Mouse (Mus musculus) 3134 (cell line): ENCODE data around the gene Ccdc77.

ENCODE experiments used
- DNase-seq: peaks from one replicate; pipeline ENCODE4 v3.0.0-alpha.2; 2011; ENCODE audit warnings: low spot score; ENCODE audit not compliant: insufficient read length; ENCODE audit errors: extremely low read depth

The Ccdc77 gene

DNA sequence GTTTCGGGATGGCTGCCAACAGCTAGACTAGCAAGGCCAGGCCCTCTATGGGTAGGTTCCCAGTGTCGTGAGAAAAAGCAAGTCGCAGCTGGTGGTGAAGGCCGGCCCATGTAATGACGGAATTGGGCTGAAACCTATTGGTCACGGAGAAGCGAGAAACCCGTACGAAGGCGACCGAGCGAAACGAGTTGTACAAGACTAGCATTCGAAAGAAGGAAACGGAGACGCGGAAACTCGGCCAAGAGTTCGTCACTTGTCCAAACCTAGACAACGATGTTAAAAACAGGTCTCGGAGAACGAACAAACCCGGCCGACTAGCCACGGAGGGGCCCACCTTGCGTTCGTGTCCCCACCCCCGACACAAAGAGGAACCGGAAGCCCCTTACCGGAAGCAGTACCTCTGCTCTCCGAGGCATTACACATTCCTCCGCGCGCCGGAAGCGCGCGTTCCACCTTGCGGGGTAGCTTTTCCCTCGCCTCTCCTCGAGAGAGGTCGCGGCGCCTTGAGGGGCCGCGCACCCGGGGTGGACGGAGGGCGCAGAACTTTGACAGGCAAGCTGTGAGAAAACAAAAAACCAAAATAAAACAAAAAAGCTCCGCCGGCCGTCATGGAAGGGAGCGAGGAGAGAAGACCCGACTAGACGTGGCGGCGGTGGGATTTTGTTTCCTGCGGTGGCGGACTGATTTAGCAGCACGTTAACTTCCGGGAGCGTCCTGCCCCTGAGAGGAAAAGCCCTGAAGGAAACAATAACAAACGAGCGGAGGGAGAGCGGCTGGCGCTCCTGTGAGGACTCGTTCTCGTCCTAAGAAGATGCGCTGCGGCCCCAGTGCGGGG, at the start of gene Ccdc77, which contains the start of gene Kdm5a:
TSS of gene Ccdc77 (minus strand) at position 687 of the 835 bp plus-strand sequence.
TSS of gene Kdm5a (plus strand) at position 437 of the 835 bp plus-strand sequence.
- DNase-seq, result peak; percentile 97

DNA sequence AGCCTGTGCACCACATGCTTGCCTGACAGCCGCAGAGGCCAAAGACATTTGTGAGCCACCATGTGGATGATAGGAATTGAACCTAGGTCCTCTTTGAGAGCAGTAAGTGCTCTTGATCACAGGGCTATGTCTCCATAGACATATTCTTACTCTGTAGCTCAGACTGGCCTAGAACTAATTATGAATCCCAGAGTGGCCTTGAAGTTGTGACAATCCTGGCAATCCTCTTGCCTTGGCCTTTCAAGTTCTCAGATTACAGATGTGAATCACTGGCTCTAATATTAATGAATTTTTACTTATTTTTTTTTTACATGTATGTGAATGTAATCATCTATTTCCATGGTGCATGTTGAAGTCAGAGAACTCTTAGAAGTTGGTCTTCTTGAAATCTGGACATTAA, 39.8 kb upstream of the Ccdc77 start:
- DNase-seq, result no peak

DNA sequence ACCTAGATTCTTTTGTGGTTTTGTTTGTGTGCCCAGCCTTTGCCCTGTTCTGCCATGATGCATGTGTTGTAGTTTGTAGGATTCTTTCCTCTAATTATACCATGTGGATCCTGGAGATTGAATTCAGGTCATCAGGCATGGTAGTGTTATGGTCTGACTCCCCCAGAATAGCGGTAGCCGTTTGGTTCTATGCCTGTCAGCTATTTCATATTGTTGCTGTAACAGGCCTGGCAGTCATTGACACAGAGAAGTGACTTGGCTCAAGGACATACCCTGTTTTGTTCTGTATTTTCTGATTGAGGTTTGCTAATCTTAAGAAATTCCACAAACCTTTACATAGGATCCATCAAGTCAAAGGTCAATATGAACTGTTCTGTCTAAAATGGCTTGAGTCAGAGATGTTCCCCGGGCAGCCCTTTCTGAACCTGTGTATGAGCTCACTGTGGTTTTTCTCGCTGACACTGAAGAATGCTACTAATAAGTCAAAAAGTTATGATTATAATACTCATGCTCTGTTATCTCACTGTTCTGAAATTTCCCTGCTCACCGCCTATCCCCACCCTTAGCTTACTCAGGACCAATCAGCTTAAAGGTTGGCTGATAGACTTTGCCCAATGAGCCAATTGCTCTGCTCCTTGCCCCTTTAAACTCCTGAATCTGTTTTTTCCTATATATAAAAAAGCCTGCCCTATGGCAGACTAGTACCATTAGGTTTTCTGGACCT, 31.6 kb upstream of the Ccdc77 start:
- no peak for DNase-seq

DNA sequence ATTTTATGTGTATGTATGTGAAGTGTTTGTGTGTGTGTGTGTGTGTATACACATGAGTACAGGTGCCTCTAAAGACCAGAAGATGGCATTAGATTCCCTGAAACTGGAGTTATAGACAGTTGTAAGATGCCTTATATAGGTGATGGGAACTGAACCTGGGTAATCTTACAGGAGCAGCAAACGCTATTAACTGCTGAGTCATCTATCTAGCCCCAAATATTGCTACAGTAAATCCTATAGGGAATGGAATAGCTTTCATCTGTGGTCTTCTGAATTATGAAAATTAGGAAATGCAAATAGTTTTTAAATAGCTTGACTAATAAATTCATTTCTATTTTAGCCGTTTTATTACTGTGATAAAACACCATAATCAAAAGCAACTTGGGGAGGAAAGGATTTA, 28.6 kb upstream of the Ccdc77 start:
- DNase-seq, result no peak

DNA sequence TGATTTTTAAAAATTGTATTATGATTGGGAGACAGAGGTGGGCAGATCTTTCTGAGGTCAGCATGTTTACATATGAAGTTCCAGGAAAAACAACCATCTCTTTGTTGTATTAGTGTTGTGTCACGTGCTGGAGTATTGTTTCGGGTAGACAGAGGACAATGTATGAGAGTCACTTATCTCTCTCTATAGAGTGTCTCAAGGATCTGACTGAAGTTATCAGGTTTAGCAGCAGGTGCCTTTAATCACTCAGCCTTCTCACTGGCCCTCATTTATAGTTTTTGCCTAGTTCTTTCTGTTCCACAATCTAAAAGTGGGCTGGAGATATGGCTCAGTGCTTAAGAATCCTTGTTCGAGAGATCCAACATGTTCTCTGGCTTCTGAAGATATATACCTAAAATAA, 25.9 kb upstream of the Ccdc77 start:
- DNase-seq, result no peak

DNA sequence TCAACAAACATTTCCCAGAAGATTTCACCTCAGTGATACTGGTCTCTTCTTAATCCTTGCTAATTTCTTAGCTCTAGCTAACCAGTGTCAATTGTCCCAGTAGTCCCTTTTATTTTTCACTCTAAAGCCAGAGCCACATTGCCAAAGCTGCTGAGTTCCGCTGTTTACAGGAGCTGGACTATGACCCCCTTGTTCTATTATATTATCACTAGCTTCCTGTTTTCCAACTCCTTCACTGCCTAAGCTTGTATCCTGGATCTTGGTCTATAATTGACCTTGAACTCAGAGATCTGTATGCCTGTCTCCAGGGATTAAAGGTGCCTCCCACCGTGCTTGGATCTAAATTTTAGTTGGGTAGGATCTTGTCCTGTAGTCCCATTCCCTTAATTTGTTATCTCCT, 12.6 kb upstream of the Ccdc77 start:
- DNase-seq, result no peak

DNA sequence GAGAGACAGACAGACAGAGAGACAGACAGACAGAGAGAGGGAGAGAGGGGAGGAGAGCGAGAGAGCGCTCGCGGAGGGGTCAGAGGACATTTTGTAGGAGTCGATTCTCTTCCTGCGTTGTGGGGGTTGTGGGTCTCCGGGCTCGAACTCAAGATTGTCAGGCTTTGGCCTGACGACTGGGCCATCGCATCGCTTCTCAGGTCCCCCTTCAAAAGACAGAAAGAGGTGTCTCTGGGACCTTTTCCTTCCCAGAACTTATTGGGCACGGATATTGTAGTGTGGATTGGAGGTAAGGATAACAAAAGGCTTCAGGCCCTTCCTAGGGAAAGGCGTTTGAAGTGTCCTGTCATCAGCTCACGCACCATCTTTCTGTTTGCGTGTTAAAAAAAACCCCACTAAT, 877 bp upstream of the Ccdc77 start:
- no peak for DNase-seq

DNA sequence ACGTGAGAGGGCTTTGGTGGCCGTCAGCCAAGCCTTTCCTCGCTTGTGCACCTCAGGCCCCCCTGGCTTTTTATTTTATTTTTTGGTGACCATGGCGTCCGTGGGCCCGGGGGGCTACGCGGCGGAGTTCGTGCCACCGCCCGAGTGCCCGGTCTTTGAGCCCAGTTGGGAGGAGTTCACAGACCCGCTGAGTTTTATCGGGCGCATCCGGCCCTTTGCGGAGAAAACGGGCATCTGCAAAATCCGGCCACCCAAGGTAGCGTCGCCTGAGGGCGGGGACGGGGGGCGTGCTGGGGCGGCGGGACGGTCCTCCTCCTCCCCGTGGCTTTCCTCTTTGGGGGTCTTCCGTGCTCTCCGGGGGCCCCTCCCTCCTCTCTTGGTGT, 340 bp upstream of the Ccdc77 start:
- DNase-seq, result no peak

DNA sequence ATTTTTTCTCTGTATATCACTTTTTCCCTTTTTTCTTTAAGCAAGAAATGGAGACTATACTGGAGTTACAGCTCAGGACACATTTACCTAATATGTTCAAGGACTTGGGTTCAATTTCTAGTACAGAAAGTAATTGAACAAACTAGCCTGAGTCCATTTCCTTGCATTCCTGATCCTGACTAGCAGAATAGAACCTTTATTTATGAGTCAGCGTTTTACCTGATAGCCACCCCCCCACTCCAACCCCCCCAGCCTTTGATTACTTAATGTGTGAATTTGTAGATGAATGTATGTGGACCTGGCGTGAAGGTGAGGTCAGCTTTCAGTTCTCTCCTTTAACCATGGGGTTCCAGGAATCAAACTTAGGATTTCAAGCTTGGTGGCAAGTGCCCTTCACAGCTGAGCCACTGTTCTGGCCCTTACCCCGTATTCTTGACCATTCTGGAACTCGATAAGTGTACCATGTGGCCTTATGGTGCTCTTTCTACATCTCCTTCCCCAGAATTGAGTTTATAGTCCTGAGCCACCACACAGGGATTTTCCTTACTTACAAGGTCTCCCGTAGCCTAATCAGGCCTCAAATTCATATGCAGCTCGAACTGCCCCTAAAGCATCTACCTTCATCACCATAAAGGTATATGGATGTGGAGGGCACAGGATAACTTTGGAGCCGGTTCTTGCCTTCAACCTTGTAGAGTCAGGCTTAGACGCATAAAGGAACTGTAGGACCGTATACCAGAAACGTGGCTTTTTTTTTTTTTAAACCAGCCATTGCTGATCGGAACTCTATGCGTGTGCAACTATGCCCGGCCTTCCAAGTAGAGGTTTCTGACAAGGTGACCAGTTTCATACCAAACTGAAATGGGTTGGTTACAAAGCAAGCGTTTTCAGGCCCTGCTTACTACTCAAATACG, 1.1 kb downstream of the Ccdc77 start:
- DNase-seq, result no peak

DNA sequence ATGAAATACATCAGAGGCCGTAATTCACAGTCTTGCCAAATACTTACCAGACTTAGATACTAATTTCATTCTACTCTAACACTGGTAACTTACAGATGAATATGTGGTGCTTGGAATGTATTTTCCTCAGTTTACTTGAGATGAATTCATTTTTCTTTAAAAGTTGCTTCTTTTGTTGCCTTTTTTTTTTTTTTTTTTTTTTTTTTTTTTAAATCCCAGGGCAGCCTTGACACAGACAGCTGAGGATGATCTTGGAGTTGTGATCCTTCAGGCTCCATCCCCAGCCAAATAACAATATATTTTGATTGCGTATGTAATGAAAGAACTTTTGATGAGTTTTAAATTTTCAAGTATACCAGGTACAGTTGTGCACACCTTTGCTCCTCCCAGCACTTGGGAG, 2.0 kb downstream of the Ccdc77 start:
- DNase-seq, result no peak

DNA sequence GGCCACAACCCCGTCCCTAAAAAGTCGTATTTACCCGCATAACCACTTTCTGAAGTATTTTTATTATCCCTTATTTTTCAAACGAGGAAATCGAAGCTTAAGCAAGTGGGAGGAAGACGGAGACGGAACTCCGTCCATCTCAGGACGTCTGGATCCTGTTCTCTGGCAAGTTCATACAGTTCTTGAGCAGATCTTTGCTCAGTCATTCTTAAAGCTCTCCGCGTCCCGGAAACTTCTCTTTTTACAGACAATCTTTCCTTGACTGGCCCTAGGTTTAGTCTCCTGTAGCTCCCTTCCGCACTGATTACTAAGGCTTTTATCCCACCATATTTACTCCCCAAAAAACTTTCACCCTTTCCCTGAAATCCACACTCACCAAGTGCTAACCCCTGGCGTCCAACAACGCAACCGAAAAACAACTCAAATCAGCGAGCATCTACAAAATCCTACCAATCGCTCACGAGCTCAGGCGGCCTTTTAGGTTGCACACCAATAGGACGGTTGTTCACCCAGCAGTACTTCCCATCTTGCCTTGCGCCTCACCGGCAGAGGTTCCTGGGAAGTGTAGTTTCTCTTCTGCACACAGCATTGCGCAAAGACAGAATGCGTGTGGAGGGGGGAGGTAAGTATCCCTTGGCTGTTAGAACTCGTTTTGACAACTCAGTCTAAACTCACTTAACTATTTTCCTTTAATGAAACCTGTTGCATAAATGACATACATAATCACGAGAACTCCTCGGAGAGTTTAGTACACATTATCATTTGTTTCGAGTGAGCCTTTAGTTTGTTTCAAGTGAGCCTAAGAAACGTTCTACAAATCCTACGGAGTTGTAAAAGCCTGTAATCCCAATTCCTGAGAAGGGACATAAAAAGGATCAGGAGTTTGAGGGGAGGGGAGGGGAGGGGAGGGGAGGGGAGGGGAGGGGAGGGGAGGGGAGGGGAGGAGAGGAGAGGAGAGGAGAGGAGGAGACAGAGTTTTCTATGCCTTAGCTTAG, 6.9 kb downstream of the Ccdc77 start:
- DNase-seq, result peak; percentile 77

DNA sequence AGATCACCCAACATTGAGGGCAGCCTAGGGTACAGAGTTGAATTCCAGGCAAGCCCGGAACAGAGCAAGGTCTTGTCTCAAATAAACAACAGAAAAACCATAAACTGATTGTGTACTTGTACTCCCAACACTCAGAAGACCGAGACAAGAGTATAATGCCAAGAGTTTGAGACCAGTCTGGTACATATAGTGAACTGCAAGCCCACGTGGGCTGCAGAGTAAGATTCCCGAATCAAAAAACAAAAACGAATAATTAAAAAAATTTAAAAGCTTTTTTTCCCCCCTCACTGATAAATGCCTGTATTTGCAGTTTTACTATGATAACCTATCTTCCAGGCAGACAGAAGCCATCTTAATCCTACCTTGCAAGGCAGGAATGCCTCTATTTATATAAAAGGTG, 7.7 kb downstream of the Ccdc77 start:
- DNase-seq, result no peak

DNA sequence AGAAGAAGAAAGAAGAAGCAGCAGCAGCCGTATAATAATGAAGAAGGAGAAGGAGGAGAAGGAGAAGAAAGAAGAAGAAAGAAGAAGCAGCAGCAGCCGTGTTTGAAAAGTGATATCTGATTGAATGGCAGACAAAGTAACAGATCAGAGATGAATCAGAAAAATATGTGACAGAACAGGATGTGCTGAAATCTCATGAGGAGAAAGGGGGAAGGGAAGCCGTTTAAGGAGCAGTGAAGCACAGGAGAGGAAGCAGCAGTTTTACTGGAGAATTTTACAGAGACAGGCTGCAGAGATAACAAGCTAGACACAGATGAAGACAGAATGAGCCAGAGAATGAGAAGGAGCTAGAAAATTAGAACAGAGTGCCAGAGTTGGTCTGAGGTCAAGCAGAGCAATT, 15.2 kb downstream of the Ccdc77 start:
- no peak for DNase-seq

DNA sequence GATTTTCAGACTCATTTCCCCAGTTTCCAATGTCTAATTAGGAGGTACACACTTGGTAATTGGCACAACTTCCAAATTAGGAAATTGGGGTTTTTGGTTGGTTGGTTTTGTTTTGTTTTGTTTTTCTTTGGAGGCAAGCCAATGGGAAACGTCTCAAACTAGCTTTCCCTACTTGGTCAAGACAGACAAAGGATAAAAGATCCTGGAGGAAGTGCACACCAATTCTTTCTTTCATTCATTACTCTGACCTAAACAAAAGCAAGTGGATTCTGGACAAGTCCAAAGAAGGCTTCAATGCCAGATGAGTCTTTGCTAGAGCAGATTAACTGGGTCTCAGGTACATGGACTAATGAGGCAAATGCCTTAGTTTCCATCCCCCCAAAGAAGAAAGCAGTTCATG, 20.2 kb downstream of the Ccdc77 start:
- DNase-seq, result no peak

DNA sequence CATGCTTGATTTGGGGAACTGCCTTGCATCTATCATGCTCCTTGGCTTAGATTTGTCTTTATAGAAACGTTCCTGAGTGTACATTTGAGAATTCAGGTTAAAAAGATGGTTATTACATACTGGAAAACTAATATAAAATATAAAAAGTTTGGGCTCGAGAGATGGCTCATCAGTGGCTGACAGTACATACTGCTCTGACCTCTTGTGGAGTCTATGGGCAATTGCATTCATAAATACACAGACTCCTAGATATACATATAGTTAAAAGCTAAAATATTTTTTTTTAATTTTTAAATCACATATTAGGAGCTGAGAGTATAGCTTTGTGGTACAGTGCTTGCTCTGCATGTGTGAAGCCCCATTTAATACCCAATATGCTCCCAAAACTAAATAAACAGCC, 31.8 kb downstream of the Ccdc77 start:
- no peak for DNase-seq

DNA sequence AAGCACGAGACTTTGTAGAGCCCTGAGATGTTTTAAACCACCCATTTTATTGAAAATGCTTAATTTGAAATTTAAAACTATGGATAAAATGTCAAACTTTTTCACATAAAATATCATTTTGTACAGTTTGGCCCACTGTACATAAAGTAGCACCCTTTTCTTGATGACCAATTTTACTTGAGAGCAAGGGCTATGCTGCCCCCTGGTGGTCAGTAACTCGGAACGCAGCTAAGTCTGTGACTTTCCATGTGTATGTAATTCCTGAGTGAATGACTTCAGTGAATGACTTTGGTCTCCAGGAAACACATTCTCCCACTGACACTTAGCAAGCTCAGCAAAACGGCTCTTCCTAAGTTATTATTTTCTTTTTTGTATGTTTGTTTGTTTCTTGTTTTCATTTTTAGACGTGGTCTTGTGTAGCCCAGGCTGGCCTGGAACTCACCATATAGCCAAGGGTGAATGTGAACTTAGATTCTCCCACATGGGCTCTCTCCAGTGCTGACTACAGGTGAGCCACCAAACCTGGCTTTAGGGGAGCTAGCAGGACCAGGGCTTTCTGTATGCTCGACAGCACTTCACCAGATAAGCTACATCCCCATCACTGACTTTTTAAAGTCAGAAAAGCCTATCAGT, 39.8 kb downstream of the Ccdc77 start:
- DNase-seq, result peak; percentile 25

DNA sequence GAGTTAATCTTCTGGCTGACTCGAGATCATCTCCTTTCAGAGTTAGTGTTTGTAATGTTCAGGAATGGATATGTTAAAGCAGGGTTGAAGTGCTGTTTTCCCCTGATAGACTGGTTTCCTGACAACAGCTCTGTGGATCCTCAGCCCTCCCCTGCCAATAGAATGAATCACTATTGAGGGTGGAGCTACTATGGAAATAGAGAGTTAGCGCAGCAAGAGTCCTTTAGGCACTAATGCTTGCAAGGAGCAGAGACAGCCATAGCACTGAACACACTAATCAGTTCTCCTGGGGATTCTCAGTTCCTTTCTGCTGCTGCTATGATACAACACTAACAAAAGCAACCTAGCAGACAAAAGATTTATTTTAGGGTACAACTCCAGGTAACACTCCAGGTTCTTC, 43.8 kb downstream of the Ccdc77 start:
- DNase-seq, result no peak

DNA sequence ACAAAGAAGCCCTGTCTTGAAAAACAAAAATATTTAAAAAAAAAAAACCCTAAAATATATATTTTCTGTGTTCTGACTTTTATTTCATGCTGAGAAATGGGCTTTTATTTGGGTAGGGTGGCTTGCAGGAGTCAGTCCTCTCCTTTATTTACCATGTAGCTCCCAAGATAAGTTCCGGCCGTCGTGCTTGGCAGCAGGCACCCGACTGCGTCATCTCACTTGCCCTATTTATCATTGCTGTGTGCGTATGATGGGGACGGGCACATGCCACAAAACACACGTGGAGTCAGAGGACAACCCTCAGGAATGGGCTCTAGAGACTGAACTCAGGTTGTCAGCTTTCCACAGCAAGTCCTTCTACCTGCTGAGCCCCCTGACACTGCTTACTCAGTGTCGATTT, 45.0 kb downstream of the Ccdc77 start:
- no peak for DNase-seq

DNA sequence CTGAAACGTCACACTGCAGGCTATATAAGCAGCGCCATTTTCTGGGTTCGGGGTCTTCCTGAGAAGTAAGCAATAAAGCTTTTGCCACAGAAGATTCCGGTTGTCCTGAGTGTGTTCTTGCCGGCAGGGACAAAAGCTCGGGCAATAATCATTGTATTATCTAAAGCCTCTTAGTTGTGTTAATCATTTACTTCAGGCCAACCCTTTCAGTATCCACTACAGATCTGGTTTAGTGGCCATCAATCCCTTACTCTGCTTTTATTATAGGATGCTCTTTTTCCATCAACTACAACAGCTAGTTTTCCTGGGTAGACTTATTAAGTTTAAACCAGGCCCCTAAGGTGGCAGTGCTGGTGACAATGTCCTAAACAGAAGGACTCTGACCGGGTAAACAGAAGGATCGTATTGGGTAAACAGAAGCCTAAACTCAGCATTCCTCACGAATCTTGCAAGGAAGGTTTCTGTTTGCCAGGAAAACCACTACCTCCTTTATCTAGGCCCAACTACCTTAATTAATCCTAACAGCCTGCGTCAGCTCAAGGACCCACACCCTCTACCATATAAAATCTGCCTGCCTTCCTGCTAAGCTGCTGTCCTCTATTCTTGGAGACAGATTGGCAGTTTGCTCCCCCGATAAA, 45.8 kb downstream of the Ccdc77 start:
- no peak for DNase-seq
